9 mouse cellular contexts compared by ENCODE assay signal in the genomic region with DNA sequence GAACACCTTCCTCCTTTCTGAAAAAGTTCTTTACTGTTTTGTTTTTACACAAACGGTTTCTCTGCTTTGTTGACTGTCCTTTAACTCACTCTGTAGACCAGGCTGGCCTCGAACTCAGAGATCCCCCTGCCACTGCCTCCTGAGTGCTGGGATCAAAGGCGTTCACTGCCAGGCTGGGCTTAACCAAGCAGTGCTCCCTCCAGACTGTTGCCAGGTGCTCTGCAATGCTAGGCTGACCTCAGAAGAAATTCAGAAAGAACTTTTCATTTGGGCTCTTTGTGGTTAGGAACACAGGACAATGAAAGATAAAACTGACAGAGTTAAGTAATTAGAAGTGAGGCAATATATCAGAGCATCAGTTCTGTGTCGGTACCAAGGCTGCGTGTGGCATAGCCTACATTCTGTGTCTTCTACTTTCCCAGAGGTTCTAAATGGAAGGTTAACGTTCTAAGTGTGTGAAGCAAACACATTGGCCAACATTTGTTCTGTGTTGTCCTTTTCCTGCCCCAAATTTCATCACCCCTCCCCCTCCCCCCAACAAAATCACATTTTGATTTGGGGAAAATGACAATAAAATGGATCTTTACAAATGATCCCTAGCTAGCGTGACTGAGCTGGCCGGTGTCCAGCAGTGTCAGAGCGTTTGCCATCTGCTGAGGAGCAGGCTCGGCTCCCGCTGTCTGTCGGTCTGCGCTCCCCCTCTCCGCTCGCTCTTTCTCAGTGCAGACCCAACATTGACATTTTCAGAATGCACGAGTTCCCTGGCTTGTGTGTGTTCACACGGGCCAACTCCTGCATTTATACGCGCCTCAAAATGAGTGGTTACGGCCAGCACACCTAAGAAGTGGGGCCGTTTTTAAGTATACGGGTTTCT. TPM values are rescaled to one million over a fixed set of nuclear protein-coding genes. Genes with fewer than 3 reads are reported as not detected.
A peak's percentile ranks its signal among the peaks of the same experiment; 100 is the strongest.
DNase-seq lines count a peak whose midpoint lies in the region; ATAC-seq lines count a peak whose summit lies in the region.
"Had no signal": no experiment of that assay in that cellular context is flagged by ENCODE, and none has a peak within 500 bp of the region (broad histone marks: within the 10 kb centered on the region; RNA-seq: fewer than 3 reads in every experiment).

No protein-coding gene starts in this region.

- intact Hi-C loops in gastrocnemius, postnatal 14 days (cut with DNase I; ENCODE audit: low total_unique reads) = no loop called here

- no peak overlapping the region for H3K4me3 ChIP-seq in liver, embryonic 15.5 days (replicated peaks)

- 73% methylated on average over 22 of the region's 22 CpGs for WGBS in liver, embryonic 15.5 days (ENCODE audit: insufficient replicate concordance)

- 0 out of 2 replicates have a peak, but pooled peaks cover 5% of the 10 kb centered on the region for H3K36me3 ChIP-seq in liver, embryonic 15.5 days (replicated peaks)

- H3K27ac ChIP-seq in liver, embryonic 15.5 days (replicated peaks) = 0 out of 2 replicates have a peak overlapping the region, but pooled peaks have one; percentile 14

- no peak overlapping the region for H3K9ac ChIP-seq in liver, embryonic 15.5 days

- DNase-seq in liver = no peak
- DNase-seq in cerebellum, adult 11 months = peak; percentile 86
- peak; percentile 67 for DNase-seq in gastrocnemius, postnatal 14 days
- DNase-seq in kidney, postnatal 10 days = peak; percentile 73
- no peak for DNase-seq in frontal cortex, postnatal 36 days (ENCODE audit: low spot score in 2 of 2)
- DNase-seq in retina, embryonic 14.5 days (ENCODE audit: low spot score) = no peak

- H3K4me2 ChIP-seq in liver, embryonic 15.5 days = peak overlapping the region; percentile 24; the same call in 1 of the 2 replicates

- H3K27me3 ChIP-seq in liver, embryonic 15.5 days = no peaks in the 10 kb centered on the region
- H3K27me3 ChIP-seq: Patski had no signal

- H3K4me1 ChIP-seq in liver, embryonic 15.5 days (replicated peaks) = peaks cover 22% of the 10 kb centered on the region

- ATAC-seq in liver, embryonic 15.5 days (ENCODE audit: insufficient read depth) = no peak
- ATAC-seq in megakaryocyte, adult 5-6 weeks (ENCODE audit: poor library complexity, severe bottlenecking) = 0 out of 2 replicates have a peak, but pooled peaks have one; percentile 24
- ATAC-seq: Patski had no signal

- no peaks in the 10 kb centered on the region for H3K9me3 ChIP-seq in liver, embryonic 15.5 days (replicated peaks)

RNA-seq across cellular contexts. Expression of a gene that starts 12.2 kb away (rescaled TPM):
- polyA plus RNA-seq in liver, embryonic 15.5 days (2015; fragmentation: Nextera tagmentation; extraction: Ambion mirVana) = not detected in 2 replicates
- total RNA-seq in gastrocnemius, postnatal 14 days (2021) = not detected
- total RNA-seq in megakaryocyte, adult 5-6 weeks (2015) = not detected in 2 replicates
- not detected in 2 replicates for total RNA-seq in megakaryocyte, adult 5-6 weeks (2017)

RNA-seq across cellular contexts. Expression of a gene that starts 31.0 kb away (rescaled TPM):
- polyA plus RNA-seq in liver, embryonic 15.5 days (2015; fragmentation: Nextera tagmentation; extraction: Ambion mirVana) = 15.7 and 16.8 TPM in 2 replicates
- total RNA-seq in gastrocnemius, postnatal 14 days (2021) = 10 to 100 TPM; 24.3 to 26.6 TPM
- total RNA-seq in megakaryocyte, adult 5-6 weeks (2015) = 49.3 and 68.2 TPM in 2 replicates
- 22.2 and 26.3 TPM in 2 replicates for total RNA-seq in megakaryocyte, adult 5-6 weeks (2017)

RNA-seq across cellular contexts. Expression of a gene that starts 49.1 kb away (rescaled TPM):
- 34.8 and 38.3 TPM in 2 replicates for polyA plus RNA-seq in liver, embryonic 15.5 days (2015; fragmentation: Nextera tagmentation; extraction: Ambion mirVana)
- 10 to 100 TPM; 30.5 to 31.5 TPM for total RNA-seq in gastrocnemius, postnatal 14 days (2021)
- total RNA-seq in megakaryocyte, adult 5-6 weeks (2015) = 42.1 and 42.8 TPM in 2 replicates
- 74.0 and 91.1 TPM in 2 replicates for total RNA-seq in megakaryocyte, adult 5-6 weeks (2017)

Comparison
In these comparisons a context has a peak if more than half of its experiments do, and no peak if none do; other contexts are left out.
1. DNase-seq: peak in cerebellum, adult 11 months (single experiment), gastrocnemius, postnatal 14 days (single experiment) and kidney, postnatal 10 days (single experiment); none in liver (single experiment), frontal cortex, postnatal 36 days (0 of 2) and retina, embryonic 14.5 days (single experiment).